Mouse (Mus musculus) ES-E14 (cell line): ENCODE measurements at regions not wholly inside any gene's neighbourhood (a gene's known extent, or its start where the extent isn't known, plus 50 kb on each side); places are given as distances from the start of the nearest gene placed in this dataset.

Source experiments
- MAFK ChIP-seq: IDR thresholded peaks from 2 replicates; pipeline ENCODE4 v1.6.1; 2014; ENCODE audit warnings: mild to moderate bottlenecking, low read depth, low read length, inconsistent platforms; ENCODE audit not compliant: insufficient read depth
- ZC3H11A ChIP-seq: IDR thresholded peaks from 2 replicates; pipeline ENCODE4 v1.6.1; 2012; ENCODE audit warnings: low read depth, mild to moderate bottlenecking, inconsistent platforms, low read length, borderline replicate concordance

DNA sequence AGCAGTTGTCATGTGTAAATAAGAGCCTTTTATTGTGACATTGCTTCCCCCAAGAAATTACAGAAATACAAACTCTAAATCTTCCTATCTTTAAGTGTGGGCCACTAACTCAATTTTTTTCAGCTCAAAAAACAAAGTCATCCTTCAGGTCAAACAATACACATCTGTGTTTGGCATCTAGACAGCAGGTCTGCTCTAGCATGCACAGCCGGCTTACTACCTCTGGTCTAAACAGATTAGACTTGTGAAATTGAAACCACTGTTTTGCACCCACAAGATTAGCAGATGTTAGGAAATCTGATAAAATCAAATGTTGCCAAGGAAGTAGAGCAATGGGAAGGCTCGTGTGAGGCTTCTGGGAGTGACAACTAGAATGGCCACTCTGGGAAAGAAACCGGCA lies 195.5 kb upstream of the Il12b start:
- TF ChIP-seq MAFK (no peak), ZC3H11A (no peak)
